Mouse (Mus musculus) forebrain, embryonic 11.5 days (tissue): ENCODE results near the gene Agap1. TPM values are rescaled to one million over a fixed set of nuclear protein-coding genes. Genes with fewer than 3 reads are reported as not detected.

Experiments
- ATAC-seq: fragments of 200-750 bp; cut with Nextera tagmentation; replicated peaks from 2 replicates; pipeline ENCODE4 v1.8.0; 2017; ENCODE audit warnings: moderate TSS enrichment; ENCODE audit not compliant: low FRiP score
- DNase-seq: peaks from one replicate; pipeline ENCODE4 v3.0.0-alpha.2; 2017; ENCODE audit warnings: low spot score
- H3K27ac ChIP-seq: fragments of 300-500 bp; sonication (generic); 2 replicates; pipeline ENCODE4 v1.5.1; 2014; ENCODE audit warnings: low read depth, low read length
- H3K27me3 ChIP-seq: fragments of 300-500 bp; sonication (generic); 2 replicates; pipeline ENCODE4 v1.6.1; 2014; ENCODE audit warnings: mild to moderate bottlenecking, low read length, mixed read lengths; ENCODE audit not compliant: control insufficient read depth, insufficient read depth
- H3K36me3 ChIP-seq: fragments of 300-500 bp; sonication (generic); 2 replicates; pipeline ENCODE4 v1.6.1; 2014; ENCODE audit warnings: mild to moderate bottlenecking, low read length, moderate library complexity, mixed read lengths; ENCODE audit not compliant: control insufficient read depth, insufficient read depth
- H3K4me1 ChIP-seq: fragments of 300-500 bp; sonication (generic); replicated peaks from 2 replicates; pipeline ENCODE4 v1.6.1; 2014; ENCODE audit warnings: low read length, mixed read lengths; ENCODE audit not compliant: control insufficient read depth, insufficient read depth
- H3K4me2 ChIP-seq: fragments of 300-500 bp; sonication (generic); 2 replicates; pipeline ENCODE4 v1.6.1; 2014; ENCODE audit warnings: low read depth, mild to moderate bottlenecking, low read length, moderate library complexity, mixed read lengths; ENCODE audit not compliant: severe bottlenecking
- H3K4me3 ChIP-seq: fragments of 300-500 bp; sonication (generic); 2 replicates; pipeline ENCODE4 v1.5.1; 2014; ENCODE audit warnings: low read depth, low read length
- H3K9ac ChIP-seq: fragments of 300-500 bp; sonication (generic); 2 replicates; pipeline ENCODE4 v1.6.1; 2014; ENCODE audit warnings: low read length
- H3K9me3 ChIP-seq: fragments of 300-500 bp; sonication (generic); 2 replicates; pipeline ENCODE4 v1.6.1; 2016; ENCODE audit warnings: low read length, mixed read lengths; ENCODE audit not compliant: control insufficient read depth
- WGBS: fragments of 180-500 bp; shearing (Covaris S2); extraction: QIAGEN DNeasy Blood & Tissue Kit; methylation state at CpG from one replicate; pipeline ENCODE4 v1.1.7; 2014; 5-methylcytosine and 5-hydroxymethylcytosine counted together
- polyA plus RNA-seq: library from polyadenylated mRNA; unstranded; fragments of >200 nt; fragmentation: Nextera tagmentation; extraction: Ambion mirVana; gene quantifications from 2 replicates; pipeline ENCODE4 v1.2.1, GENCODE M21; 2014

Gene Agap1
- polyA plus RNA-seq, 1 experiment from 2014 or later = 36.1 TPM

DNA sequence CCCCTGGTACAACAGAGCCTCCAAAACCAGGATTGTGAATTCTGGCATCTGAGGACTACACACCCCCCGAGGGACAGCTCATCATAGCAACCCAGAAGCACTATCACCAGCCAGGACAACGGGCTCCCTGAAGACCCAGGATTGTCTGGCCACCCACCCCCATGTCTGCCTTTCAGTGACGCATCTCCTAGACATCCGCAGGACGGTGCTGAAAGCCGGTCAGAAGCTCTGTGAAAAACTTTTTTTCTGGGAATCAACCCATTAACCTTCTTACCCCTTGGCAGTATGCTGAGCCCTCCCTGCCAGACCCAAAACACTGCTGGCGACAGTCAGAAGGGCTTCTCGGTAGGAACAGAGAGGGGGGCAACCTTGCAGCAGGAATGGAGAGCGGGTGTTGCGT lies 426.2 kb downstream of the Agap1 start:
- no peaks in the 10 kb centered on the region; the same call in 1 of the 2 replicates for H3K27me3 ChIP-seq

DNA sequence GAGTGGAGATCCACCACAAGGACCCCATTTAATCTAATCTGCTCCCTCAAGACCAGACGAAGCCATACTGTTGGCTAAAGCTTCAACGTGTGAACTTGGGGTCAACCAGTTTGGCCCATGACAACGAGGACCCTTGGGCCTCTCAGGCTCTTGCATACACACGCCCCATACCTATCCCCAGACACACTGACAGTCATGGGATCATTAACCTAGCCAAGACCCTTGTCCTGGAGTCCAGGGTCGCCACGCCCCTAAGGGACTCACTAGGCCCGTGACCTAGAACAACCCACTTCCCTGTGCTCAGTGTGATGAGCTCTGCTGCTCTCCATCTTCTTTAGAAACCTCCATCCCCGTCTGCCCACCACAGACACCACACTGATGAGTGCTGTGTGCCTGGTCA lies 429.7 kb downstream of the Agap1 start:
- H3K27ac ChIP-seq = no peak overlapping the region
- no peaks in the 10 kb centered on the region for H3K27me3 ChIP-seq
- H3K4me1 ChIP-seq = no peaks in the 10 kb centered on the region
- WGBS = 88% methylated on average over 8 of the region's 8 CpGs
- DNase-seq (no peak), ATAC-seq (no peak)
- H3K36me3 ChIP-seq = no peaks in the 10 kb centered on the region
- H3K9ac ChIP-seq = no peak overlapping the region
- no peak overlapping the region for H3K4me2 ChIP-seq
- H3K9me3 ChIP-seq = no peaks in the 10 kb centered on the region
- H3K4me3 ChIP-seq = no peak overlapping the region

More for the DNA sequence above, 426.2 kb downstream of the Agap1 start:
- DNase-seq (no peak), ATAC-seq (no peak)
- H3K27ac ChIP-seq = no peak overlapping the region
- peaks cover 13% of the 10 kb centered on the region for H3K4me1 ChIP-seq
- H3K4me2 ChIP-seq = no peak overlapping the region
- H3K36me3 ChIP-seq = no peaks in the 10 kb centered on the region
- H3K9me3 ChIP-seq = no peaks in the 10 kb centered on the region
- no peak overlapping the region for H3K9ac ChIP-seq
- WGBS = 79% methylated on average over 10 of the region's 10 CpGs
- H3K4me3 ChIP-seq = no peak overlapping the region

DNA sequence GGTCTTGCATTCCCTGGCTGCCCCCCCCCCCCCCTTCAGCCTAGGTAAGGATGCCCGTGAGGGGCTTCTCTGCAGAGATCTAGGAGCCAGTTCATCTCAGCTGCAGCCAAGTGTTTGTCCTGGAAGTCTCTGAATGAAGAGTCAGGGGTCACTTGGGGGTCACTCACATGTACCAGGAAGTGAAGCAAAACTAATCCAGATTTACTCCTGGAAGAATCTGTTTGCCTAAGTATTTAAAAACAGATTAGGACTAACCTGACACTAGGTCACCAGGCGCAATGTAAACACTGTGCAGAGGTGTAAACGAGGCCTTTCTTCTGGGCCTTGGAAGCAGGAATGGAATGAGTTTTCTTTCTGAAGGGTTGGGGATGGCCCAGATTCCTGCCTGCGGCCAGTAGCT lies 431.1 kb downstream of the Agap1 start:
- Histone ChIP-seq H3K4me3 (no peak overlapping the region), H3K9me3 (no peaks in the 10 kb centered on the region), H3K27ac (no peak overlapping the region), H3K4me2 (no peak overlapping the region), H3K27me3 (no peaks in the 10 kb centered on the region), H3K4me1 (no peaks in the 10 kb centered on the region), H3K36me3 (no peaks in the 10 kb centered on the region), H3K9ac (no peak overlapping the region)
- ATAC-seq (no peak), DNase-seq (no peak)
- WGBS = 12% methylated on average over 4 of the region's 4 CpGs

DNA sequence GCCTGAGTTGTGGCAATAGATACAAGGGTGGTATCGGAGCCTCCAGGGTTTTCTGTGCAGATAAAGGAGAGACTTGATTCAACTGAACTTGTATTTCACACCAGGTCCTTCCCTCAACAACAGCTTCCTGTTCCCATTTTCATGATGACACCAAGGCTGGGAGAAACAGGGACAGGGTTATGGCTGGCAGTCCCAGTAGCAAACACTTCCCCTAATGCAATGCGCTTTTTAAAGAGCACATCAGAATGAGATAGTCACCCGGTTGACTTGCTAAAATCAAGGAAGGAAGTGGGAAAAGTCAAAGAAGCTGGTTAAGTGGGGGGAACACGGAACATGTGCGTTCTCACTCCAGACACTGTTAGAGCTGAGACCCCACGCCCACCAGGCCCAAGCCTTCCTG lies 436.8 kb downstream of the Agap1 start:
- Histone ChIP-seq H3K36me3 (no peaks in the 10 kb centered on the region), H3K27ac (no peak overlapping the region), H3K4me1 (peaks cover 5% of the 10 kb centered on the region; the same call in 1 of the 2 replicates), H3K4me3 (no peak overlapping the region), H3K9me3 (no peaks in the 10 kb centered on the region), H3K9ac (no peak overlapping the region), H3K27me3 (no peaks in the 10 kb centered on the region), H3K4me2 (no peak overlapping the region)
- DNase-seq (no peak), ATAC-seq (no peak)
- 91% methylated on average over 6 of the region's 6 CpGs for WGBS

DNA sequence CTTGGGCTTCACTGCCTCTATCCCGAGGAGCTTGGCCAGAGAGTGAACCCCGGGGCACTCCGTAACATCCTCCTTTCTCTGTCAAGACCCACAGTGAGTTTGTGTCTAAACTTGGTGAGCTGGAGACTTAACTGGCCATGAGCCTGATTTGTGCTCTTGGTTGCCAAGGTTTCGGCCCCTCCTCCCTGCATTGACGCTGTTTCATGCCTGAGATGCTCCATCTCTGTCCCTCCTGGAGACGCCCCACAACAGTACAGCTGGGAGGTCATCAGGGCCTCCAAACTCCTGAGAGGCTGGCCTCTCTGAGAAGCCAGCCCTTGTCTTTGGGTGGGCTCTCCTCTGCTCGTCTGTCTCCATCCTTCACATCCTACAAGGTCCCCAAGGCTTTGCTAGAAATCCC lies 437.7 kb downstream of the Agap1 start:
- H3K9ac ChIP-seq = no peak overlapping the region
- DNase-seq (no peak), ATAC-seq (no peak)
- H3K27ac ChIP-seq = no peak overlapping the region
- no peak overlapping the region for H3K4me2 ChIP-seq
- 36% methylated on average over 7 of the region's 7 CpGs for WGBS
- no peaks in the 10 kb centered on the region for H3K36me3 ChIP-seq
- peaks cover 5% of the 10 kb centered on the region; the same call in 1 of the 2 replicates for H3K4me1 ChIP-seq
- H3K27me3 ChIP-seq = no peaks in the 10 kb centered on the region
- H3K9me3 ChIP-seq = no peaks in the 10 kb centered on the region
- H3K4me3 ChIP-seq = no peak overlapping the region

DNA sequence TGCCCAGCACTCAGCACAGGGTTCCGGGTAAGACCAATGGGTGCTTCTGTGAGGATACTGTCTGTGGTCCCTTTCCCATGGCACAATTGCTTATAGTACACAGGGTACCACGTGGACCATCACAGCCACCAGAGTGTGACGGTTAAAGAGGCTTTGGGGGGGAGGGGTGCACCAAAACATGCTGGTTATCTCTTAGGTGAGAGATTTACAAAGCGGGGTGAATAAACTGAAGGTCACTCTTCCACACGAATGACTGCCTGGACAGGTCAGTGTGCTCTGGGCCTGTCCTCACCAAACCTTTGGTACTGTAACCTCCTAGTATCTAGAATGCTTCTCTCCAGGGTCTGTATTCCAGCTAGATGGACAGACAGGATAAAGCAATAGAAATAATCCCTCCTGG lies 441.2 kb downstream of the Agap1 start:
- no peaks in the 10 kb centered on the region for H3K27me3 ChIP-seq
- WGBS = 87% methylated on average over 5 of the region's 5 CpGs

DNA sequence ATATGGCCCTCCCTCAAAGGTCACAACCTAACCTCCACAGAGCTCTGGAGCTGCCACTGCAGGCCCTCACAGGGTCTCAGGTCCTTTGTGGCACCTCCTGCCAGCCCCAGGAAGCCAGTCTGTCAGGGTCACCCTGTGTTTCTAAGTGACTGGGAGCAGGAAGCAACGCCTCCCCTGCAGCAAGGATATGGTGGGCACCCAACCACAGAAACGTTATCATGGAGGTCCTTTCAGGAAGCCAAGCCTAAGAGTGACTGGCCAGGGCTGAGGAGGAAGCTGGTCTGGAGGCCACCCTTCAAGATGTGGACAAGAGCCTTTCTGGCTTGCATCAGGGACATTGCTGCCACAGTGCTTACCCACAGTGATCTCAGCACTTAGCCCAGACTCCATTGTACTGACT lies 444.4 kb downstream of the Agap1 start:
- DNase-seq = no peak
- no peaks in the 10 kb centered on the region for H3K27me3 ChIP-seq
- WGBS = 94% methylated on average over 2 of the region's 2 CpGs

More for the DNA sequence above, 441.2 kb downstream of the Agap1 start:
- Histone ChIP-seq H3K4me1 (peaks cover 5% of the 10 kb centered on the region; the same call in 1 of the 2 replicates), H3K9me3 (no peaks in the 10 kb centered on the region), H3K9ac (no peak overlapping the region), H3K36me3 (no peaks in the 10 kb centered on the region), H3K27ac (no peak overlapping the region), H3K4me3 (no peak overlapping the region), H3K4me2 (no peak overlapping the region)
- no peak for DNase-seq
- no peak for ATAC-seq

DNA sequence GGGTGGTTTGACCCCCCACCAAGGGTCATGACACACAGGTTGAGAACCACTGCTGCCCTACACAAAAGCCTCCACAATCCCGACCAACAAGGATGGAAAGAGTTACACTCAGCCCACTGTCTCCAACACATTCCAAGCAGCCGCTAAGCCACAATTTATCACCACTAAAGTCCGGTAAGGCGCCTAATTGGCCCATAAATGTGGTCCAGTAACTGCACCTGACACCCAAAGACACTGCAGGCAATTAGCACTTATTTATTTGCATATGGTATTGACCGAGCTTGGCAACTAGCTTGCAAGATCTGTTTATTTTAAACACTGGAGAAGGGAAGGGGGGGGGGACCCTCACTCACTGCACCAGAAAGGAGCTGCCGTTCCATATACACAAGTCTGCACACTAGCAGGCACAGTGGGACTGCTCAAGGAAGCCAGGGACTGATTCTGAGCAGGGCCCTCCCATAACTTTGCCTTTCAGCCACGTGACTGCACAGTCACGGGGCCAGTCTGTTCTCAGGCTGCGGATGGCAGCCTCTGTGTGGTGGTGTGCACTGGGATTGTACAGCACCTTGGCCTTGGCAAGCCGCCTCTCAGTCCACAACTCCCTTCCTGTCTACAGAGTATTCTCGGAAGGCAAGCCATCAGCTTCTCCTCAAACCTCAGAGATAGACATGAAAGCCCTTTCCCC lies 445.3 kb downstream of the Agap1 start:
- Histone ChIP-seq H3K27me3 (no peaks in the 10 kb centered on the region), H3K36me3 (no peaks in the 10 kb centered on the region), H3K9ac (no peak overlapping the region), H3K4me1 (no peaks in the 10 kb centered on the region), H3K4me2 (no peak overlapping the region), H3K9me3 (no peaks in the 10 kb centered on the region), H3K27ac (no peak overlapping the region), H3K4me3 (no peak overlapping the region)
- WGBS = 82% methylated on average over 11 of the region's 11 CpGs
- DNase-seq (no peak), ATAC-seq (no peak)

More for the DNA sequence above, 444.4 kb downstream of the Agap1 start:
- Histone ChIP-seq H3K9me3 (no peaks in the 10 kb centered on the region), H3K4me1 (no peaks in the 10 kb centered on the region), H3K36me3 (no peaks in the 10 kb centered on the region), H3K9ac (no peak overlapping the region), H3K27ac (no peak overlapping the region), H3K4me2 (no peak overlapping the region), H3K4me3 (no peak overlapping the region)
- ATAC-seq = no peak

DNA sequence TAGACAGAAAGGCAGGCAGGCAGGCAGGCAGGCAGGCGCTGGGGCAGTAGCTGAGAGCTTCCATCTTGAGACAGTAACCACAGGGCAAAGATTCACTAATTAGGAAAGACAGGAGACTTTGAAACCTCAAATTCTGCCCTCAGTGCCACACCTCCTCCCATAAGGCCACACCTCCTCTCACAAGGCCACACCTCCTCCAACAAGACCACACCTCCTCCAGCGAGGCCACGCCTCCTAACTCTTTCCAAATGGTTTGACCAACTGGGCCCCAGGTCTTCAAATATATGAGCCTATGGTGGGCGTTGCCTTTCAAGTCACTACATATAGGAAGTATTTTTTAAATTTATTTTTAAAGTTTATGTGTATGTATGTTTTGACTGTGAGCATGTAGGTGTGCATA lies 446.8 kb downstream of the Agap1 start:
- ATAC-seq = no peak
- 75% methylated on average over 4 of the region's 4 CpGs for WGBS

More for the DNA sequence above, 446.8 kb downstream of the Agap1 start:
- Histone ChIP-seq H3K36me3 (no peaks in the 10 kb centered on the region), H3K4me1 (no peaks in the 10 kb centered on the region), H3K9me3 (no peaks in the 10 kb centered on the region; the same call in 1 of the 2 replicates), H3K4me3 (no peak overlapping the region), H3K27ac (no peak overlapping the region), H3K9ac (no peak overlapping the region), H3K4me2 (no peak overlapping the region), H3K27me3 (no peaks in the 10 kb centered on the region)
- no peak for DNase-seq
